Mouse (Mus musculus) CD4-positive naive resting alpha-beta T cell, adult 57 days (primary cell): Measurements from ENCODE around the gene Gprc6a. TPM values are rescaled to one million over a fixed set of nuclear protein-coding genes. Genes with fewer than 3 reads are reported as not detected.

Experiments
- total RNA-seq: library from RNA; stranded (reverse); gene quantifications from one replicate; pipeline ENCODE4 v1.2.4, GENCODE M21; 2023

Gprc6a gene
- total RNA-seq = not detected

DNA sequence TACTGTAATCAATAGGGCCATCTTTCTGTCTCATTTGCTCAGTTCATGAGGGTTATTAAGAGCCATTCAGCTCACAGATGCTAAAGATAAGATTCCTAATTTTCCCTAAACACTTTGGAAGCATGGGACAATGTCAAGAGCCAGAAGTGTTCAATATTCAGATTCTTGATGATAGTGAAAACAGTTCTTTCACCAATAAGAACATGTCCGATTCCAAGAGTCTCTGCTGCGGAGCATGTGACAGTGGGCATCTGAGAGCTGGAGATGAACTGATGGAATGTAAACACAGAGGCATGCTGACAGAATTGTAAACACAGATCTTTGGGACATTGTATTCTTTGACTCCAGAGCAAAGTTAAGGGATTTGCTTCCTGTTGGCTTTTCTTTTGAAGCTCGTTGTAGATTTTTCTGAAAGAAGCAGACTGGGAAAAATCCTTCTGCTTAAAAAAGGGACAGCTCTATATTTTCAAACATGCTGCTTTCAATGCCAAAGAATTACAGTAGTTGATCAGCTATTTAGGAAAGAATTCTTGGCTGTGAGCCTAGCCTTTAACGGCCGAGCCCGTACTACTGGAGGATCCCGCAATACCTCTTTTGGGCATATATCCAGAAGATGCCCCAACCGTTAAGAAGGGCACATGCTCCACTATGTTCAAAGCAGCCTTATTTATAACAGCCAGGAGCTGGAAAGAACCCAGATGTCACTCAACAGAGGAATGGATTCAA lies at the start of gene Gprc6a:
Gene Gprc6a, minus strand, starts transcription at position 51 of the 726 bp plus-strand sequence.

DNA sequence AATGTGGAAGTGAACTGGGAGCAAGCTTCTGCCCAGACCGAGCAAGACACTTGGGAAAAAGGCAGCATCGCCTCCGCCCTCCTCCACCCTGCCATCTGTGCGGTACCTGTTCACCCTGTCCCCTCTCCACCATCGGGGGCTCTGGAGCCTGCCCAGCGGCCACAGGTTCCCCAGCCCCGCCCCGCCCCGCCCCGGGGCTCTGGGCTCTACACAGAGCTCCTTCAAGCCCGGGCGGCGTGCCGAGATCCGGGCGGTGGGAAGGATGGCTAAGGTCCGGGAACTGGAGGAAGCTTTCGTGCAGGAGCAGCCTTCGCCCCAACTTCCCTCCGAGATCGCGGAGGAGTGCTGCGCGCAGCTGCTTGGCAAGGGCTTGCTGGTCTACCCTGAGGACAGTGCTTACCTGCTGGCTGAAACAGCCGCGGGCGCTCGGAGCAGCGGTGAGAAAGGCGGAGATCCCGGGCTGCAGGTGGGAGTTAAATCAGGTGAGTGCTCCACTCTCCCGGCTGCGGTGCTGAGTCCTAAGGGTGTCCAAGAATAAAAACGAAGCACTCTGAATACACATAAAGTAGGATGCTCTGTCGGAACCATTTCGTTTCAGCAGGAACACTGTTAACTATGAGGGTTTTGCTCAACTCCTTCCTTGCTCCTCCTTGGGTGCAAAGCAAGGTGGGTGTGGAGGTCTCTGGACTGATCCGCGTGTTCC lies 46.4 kb upstream of the Gprc6a start, which contains the start of gene Rfx6:
Gene Rfx6, plus strand, starts transcription at position 209 of the 703 bp plus-strand sequence.

DNA sequence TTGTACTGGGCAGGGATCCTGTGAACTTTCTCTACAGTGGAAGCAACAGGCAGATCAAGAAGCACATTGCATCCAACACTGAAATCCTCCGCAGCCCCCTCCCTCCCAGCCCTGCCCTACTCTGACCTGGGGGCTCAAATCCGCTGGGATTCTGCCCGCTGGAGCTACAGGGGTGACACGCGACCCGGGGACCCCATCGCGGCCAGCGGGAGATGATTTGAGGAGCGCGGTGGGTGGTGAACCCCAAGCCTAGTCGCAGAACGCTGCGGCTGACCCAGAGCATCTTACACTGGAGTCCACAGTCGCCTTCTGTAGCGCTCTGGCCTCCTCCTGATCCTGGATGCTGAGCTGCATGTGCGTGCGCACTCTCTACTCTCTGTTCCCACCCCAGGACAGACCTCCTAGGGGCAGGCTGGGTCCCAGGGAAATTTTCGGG lies 41.1 kb downstream of the Gprc6a start, which contains the start of gene Fam162b:
Gene Fam162b, minus strand, starts transcription at position 379 of the 436 bp plus-strand sequence.

Other genes with a start within 250 kb of the Gprc6a start
- gene Gm49339, start 150.8 kb downstream of the Gprc6a start, total RNA-seq = 0.33 TPM
- 6.7 TPM for gene Lilr4b, start 150.8 kb downstream of the Gprc6a start, total RNA-seq
- gene Lilrb4a, start 140.5 kb downstream of the Gprc6a start, total RNA-seq = 6.0 TPM
- gene Fam162b, start 40.9 kb downstream of the Gprc6a start, total RNA-seq = not detected
- not detected for gene Rfx6, start 46.3 kb upstream of the Gprc6a start, total RNA-seq